Mouse (Mus musculus) kidney, embryonic 14.5 days (tissue): ENCODE results near the gene Speer4c. TPM values are rescaled to one million over a fixed set of nuclear protein-coding genes. Genes with fewer than 3 reads are reported as not detected.
"Not testable (repeated sequence)": the region's sequence is repeated elsewhere in the genome, so short reads cannot be mapped to it uniquely, and the experiment has no call there.

Experiments used
- ATAC-seq: fragments of 200-750 bp; cut with Nextera tagmentation; 2 replicates; pipeline ENCODE4 v1.8.0; 2017; ENCODE audit warnings: moderate number of reproducible peaks, mild to moderate bottlenecking, moderate TSS enrichment, moderate library complexity; ENCODE audit not compliant: low FRiP score, low TSS enrichment
- H3K27ac ChIP-seq: fragments of 300-500 bp; sonication (generic); 2 replicates; pipeline ENCODE4 v1.5.1; 2014; ENCODE audit warnings: low read depth, mild to moderate bottlenecking, low read length, moderate library complexity, mixed read lengths
- H3K27me3 ChIP-seq: fragments of 300-500 bp; sonication (generic); 2 replicates; pipeline ENCODE4 v1.6.1; 2014; ENCODE audit warnings: mild to moderate bottlenecking, low read length; ENCODE audit not compliant: control insufficient read depth, insufficient read depth
- H3K36me3 ChIP-seq: fragments of 300-500 bp; sonication (generic); 2 replicates; pipeline ENCODE4 v1.6.1; 2014; ENCODE audit warnings: low read length, mixed read lengths; ENCODE audit not compliant: control insufficient read depth, insufficient read depth
- H3K4me1 ChIP-seq: fragments of 300-500 bp; sonication (generic); 2 replicates; pipeline ENCODE4 v1.6.1; 2014; ENCODE audit warnings: low read length, mixed read lengths; ENCODE audit not compliant: control insufficient read depth, insufficient read depth
- H3K4me2 ChIP-seq: fragments of 300-500 bp; sonication (generic); replicated peaks from 2 replicates; pipeline ENCODE4 v1.6.1; 2014; ENCODE audit warnings: low read depth, mild to moderate bottlenecking, low read length
- H3K4me3 ChIP-seq: fragments of 300-500 bp; sonication (generic); 2 replicates; pipeline ENCODE4 v1.5.1; 2014; ENCODE audit warnings: mild to moderate bottlenecking, low read length
- H3K9ac ChIP-seq: fragments of 300-500 bp; sonication (generic); 2 replicates; pipeline ENCODE4 v1.6.1; 2014; ENCODE audit warnings: low read depth, mild to moderate bottlenecking, low read length, moderate library complexity
- H3K9me3 ChIP-seq: fragments of 300-500 bp; sonication (generic); 2 replicates; pipeline ENCODE4 v1.6.1; 2016; ENCODE audit warnings: low read length; ENCODE audit not compliant: control insufficient read depth
- WGBS: fragments of 180-500 bp; shearing (Covaris S2); extraction: QIAGEN DNeasy Blood & Tissue Kit; methylation state at CpG from one replicate; pipeline ENCODE4 v1.1.7; 2014; 5-methylcytosine and 5-hydroxymethylcytosine counted together
- polyA plus RNA-seq: library from polyadenylated mRNA; unstranded; fragments of >200 nt; fragmentation: Nextera tagmentation; extraction: Ambion mirVana; gene quantifications from 2 replicates; pipeline ENCODE4 v1.2.1, GENCODE M21; 2014

The Speer4c gene
- not detected in 2 replicates for polyA plus RNA-seq

GRCm38 (mm10) chr5:15714171-15714570, at the start of gene Speer4c:
TSS of gene Speer4c (minus strand) at chr5:15714271.
- H3K4me3 ChIP-seq, H3K9me3 ChIP-seq, H3K4me2 ChIP-seq, H3K9ac ChIP-seq, H3K27me3 ChIP-seq, H3K36me3 ChIP-seq, H3K27ac ChIP-seq, ATAC-seq, H3K4me1 ChIP-seq: not testable (repeated sequence)

GRCm38 (mm10) chr5:15747478-15748255, 33.6 kb upstream of the Speer4c start:
- no peak overlapping the region for H3K27ac ChIP-seq
- H3K27me3 ChIP-seq, result no peaks in the 10 kb centered on the region
- 82% methylated on average over 4 of the region's 4 CpGs for WGBS
- ATAC-seq, result no peak
- no peak overlapping the region for H3K9ac ChIP-seq
- H3K4me1 ChIP-seq, result no peaks in the 10 kb centered on the region
- H3K4me2 ChIP-seq, result no peak overlapping the region
- no peaks in the 10 kb centered on the region for H3K9me3 ChIP-seq
- no peaks in the 10 kb centered on the region for H3K36me3 ChIP-seq
- H3K4me3 ChIP-seq, result no peak overlapping the region

GRCm38 (mm10) chr5:15734097-15734867, 20.2 kb upstream of the Speer4c start:
- H3K9me3 ChIP-seq, result no peaks in the 10 kb centered on the region
- peak; percentile 81; the same call in 1 of the 2 replicates for ATAC-seq
- H3K4me2 ChIP-seq, result no peak overlapping the region
- 65% methylated on average over 3 of the region's 3 CpGs for WGBS
- no peak overlapping the region for H3K4me3 ChIP-seq
- no peaks in the 10 kb centered on the region for H3K4me1 ChIP-seq
- H3K27me3 ChIP-seq, result no peaks in the 10 kb centered on the region
- H3K27ac ChIP-seq, result no peak overlapping the region
- H3K36me3 ChIP-seq, result no peaks in the 10 kb centered on the region
- H3K9ac ChIP-seq, result no peak overlapping the region

- WGBS, result 25% methylated on average over 5 of the region's 5 CpGs
- H3K4me2 ChIP-seq, H3K27ac ChIP-seq, H3K36me3 ChIP-seq, H3K27me3 ChIP-seq, H3K9ac ChIP-seq, ATAC-seq, H3K4me3 ChIP-seq, H3K9me3 ChIP-seq, H3K4me1 ChIP-seq: not testable (repeated sequence)
Observed at GRCm38 (mm10) chr5:15702891-15703290, 11.2 kb downstream of the Speer4c start.

- H3K27me3 ChIP-seq, ATAC-seq, H3K36me3 ChIP-seq, H3K9me3 ChIP-seq, H3K4me1 ChIP-seq, H3K9ac ChIP-seq, H3K4me2 ChIP-seq, H3K4me3 ChIP-seq, H3K27ac ChIP-seq: not testable (repeated sequence)
- 42% methylated on average over 2 of the region's 2 CpGs for WGBS
Observed at GRCm38 (mm10) chr5:15697719-15698118, 16.4 kb downstream of the Speer4c start.

GRCm38 (mm10) chr5:15691849-15692248, 22.2 kb downstream of the Speer4c start:
- H3K27me3 ChIP-seq, H3K9ac ChIP-seq, H3K4me3 ChIP-seq, H3K27ac ChIP-seq, ATAC-seq, H3K4me1 ChIP-seq, H3K36me3 ChIP-seq, H3K4me2 ChIP-seq: not testable (repeated sequence)
- whole genome bisulfite sequencing, result 81% methylated on average over 4 of the region's 4 CpGs
- H3K9me3 ChIP-seq, result peaks cover 10% of the 10 kb centered on the region

GRCm38 (mm10) chr5:15690822-15691221, 23.2 kb downstream of the Speer4c start:
- H3K27ac ChIP-seq, H3K4me2 ChIP-seq, H3K27me3 ChIP-seq, H3K9ac ChIP-seq, H3K36me3 ChIP-seq, H3K4me3 ChIP-seq, ATAC-seq, H3K4me1 ChIP-seq: not testable (repeated sequence)
- H3K9me3 ChIP-seq, result peaks cover 10% of the 10 kb centered on the region
- 74% methylated on average over 4 of the region's 4 CpGs for WGBS

- not testable (repeated sequence) for H3K27ac ChIP-seq, H3K9ac ChIP-seq, H3K36me3 ChIP-seq, H3K4me1 ChIP-seq, H3K27me3 ChIP-seq, H3K4me2 ChIP-seq, H3K4me3 ChIP-seq
- 77% methylated on average over 6 of the region's 6 CpGs for WGBS
- peaks cover 12% of the 10 kb centered on the region for H3K9me3 ChIP-seq
- peak; percentile 92 for ATAC-seq
Observed at GRCm38 (mm10) chr5:15689659-15690213, 24.3 kb downstream of the Speer4c start.
